Mouse (Mus musculus): ENCODE results near the gene Top1.
"Not testable (repeated sequence)": the region's sequence is repeated elsewhere in the genome, so short reads cannot be mapped to it uniquely, and the experiment has no call there.

Top1 gene

DNA sequence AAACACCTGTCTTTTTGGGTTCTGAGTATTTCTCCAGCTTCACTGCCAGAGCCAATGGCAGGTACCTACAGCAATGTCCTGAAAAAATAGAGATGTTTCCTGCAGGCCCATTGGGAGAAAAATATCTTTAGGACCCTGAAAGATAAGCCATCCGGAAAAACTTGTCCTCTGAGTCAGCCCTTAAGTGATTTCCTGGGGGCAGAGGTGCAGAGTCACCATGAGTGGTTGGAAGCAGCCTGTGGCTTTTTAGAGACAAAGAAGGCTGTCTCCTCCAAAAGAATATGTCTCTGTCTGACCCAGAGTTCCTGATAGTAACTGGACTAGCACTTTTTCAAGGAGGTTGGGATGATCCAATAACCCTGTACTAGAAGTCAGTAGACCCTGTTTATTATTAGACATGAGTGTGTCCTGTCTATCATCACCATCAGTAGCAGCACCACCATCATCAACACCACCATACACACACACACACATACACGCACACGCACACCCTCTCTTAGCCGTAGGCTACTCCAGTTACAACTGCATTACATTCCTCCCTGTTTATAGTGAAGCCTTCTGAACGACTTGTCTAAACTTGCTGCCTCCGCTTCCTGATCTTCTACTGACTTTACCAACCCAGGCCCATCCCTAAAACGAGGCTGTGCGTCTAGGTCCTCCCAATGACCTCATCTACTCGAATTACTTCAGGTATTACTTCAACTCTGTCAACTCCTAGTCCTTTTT, 14.7 kb upstream of the Top1 start:
- peak; percentile 70 for DNase-seq

DNA sequence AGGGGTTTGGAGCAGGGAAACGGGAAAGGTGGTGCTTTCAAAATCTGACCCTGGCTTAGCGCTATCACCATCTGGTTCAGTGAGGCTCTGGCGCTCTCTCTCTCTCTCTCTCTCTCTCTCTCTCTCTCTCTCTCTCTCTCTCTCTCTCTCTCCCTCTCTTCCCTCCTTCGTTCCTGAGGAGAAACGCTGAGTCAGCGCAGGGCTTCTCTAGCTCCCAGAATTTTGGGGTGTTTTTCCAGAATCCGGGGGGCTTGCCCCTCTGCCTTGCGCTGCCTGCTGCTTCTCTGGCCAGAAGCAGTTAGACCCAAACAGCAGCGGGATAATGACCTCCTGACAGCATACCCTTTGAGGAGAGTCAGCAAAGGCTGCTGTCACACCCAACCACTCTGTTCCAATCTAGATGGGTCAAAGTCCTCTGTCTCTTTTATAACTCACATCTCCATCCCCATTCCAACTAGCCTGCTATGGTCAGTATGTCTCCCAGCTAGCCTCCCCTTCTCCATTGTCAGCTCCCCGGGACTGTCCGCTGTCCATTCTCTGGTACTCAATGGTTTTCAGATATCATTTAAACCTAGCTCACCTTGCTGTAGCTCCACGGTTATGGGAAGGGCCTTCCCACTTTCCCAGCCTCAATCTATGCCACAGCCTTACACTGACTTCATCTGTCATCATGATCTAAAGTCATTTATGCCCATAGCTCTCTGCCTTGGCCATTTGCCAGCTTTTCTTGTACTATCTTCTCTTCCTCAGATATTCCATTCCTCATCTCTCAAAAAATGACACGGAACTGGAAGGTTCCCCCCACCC, 5.6 kb upstream of the Top1 start:
- no peak for DNase-seq

DNA sequence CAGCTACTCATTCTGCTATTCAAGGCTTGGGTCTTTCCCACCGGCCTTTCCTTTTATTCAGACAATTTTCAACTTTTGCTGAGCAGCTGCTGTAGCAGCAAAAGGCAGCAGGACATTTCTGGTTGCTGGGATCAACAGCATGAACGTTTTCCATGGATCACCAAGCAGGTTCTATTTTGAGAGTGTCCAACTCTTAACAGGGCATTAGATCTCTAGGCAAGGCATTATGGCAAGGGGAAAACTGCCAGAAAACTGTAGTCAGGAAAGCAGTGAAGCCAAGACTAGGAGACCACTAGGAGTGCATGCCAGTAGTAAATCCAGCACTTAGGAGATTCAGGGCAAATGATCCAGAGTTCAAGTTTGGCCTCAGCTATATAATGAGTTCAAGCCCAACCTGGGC, 4.5 kb upstream of the Top1 start:
- DNase-seq: no peak

DNA sequence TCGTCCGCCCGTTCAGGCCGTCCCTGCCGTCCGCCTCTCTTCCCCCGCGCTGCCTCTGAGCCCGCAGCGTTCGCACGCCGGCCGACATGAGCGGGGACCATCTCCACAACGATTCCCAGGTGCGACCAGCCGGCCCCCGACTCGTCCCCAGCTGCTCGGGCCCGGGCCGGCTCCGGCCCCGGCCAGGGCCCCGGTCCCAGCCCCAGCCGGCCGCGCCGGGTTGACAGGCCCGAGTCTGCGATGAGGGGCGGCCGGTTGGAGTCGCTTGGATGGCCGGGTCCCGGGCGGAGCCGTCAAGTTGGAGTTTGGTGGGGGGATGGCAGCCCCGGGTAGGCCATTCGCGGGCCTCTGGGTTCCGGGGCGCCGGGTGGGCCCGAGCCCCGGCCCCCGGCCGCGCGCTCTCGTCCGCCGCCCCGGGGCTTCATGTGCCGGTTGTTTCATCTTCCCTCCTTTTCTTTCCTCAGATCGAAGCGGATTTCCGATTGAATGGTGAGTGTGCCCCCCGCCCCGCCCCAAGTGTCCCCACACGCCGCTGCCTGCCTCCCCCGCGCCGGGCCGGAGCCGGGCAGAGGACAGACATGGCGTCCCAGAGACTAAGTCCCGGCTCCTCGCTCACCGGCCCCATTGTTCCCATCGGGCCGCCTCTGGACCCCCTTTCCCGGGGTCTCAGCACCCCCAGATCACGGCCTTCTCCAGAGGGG, 606 bp downstream of the Top1 start:
- DNase-seq: peak; percentile 97

DNA sequence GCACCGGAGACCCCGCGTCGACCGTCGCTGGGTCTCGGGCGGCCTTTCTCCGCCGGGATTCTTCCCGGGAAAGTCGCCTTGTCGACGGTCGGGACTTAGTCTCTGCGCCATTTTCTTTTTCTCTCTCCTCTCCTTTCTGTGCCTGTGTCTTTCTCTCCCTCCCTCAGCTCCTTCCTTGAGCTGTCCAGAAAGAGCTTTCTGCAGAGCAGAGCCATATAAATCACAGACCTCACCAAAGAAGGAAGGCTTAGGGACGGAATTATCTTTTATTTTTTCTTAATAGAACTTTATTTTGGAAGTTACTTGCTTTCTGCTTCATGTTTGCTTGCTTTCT, 1.1 kb downstream of the Top1 start:
- no peak for DNase-seq

DNA sequence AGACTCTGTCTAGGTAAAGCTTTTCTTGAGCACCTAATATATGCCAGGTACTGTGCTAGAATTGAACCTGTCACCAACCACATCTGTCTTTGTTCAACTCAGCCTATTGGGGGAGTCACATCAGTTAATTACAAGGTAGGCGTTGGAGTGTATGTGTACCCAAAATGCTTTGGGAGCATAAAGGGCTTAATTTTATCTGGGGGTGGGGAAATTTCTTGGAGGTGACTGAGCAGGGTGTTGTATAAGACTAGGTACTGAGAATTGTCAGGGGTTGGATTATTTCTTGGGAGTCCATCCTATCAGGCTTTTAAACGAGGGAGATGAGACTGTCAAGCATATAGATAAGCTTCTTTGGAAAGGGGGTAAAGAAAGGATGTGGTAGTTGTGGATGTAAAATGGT, 2.4 kb downstream of the Top1 start:
- no peak for DNase-seq

DNA sequence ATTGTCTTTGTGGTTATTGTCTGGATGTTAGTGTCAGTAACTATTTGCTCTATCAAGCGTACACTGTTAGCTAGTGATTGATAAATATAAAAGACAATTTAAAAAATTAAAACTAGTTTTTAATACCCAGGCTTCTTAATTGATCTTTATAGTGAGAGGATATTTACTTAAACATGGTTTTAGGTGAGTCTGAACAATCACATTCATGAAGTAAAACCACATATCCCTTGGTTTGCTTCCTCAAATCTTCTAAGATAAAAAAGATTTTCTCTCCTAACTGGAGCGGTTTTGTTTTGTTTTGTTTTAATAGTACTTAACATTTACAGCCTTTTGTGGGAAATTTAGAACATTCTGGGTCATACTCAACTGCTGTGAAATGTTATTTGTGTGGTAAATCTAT, 3.4 kb downstream of the Top1 start:
- DNase-seq: no peak

DNA sequence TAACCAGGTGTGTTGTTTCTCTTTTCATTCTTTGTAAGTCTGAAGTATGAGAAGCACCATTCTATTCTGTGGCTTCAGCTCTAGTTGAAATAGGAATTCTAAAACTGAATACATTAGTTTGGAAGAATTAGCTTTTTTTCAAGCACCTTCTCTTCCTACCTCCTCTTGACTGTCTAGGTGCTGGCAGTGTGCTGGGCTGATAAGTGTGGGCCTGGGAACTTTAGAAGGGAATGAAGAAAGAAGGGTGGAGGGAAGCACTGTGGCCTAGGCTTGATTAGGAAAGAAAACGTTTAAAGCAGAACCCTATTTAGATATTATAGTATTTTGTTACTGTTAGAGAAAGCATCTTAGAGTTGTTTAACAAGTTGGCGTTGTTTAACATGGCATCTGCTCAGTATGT, 5.5 kb downstream of the Top1 start:
- no peak for DNase-seq

DNA sequence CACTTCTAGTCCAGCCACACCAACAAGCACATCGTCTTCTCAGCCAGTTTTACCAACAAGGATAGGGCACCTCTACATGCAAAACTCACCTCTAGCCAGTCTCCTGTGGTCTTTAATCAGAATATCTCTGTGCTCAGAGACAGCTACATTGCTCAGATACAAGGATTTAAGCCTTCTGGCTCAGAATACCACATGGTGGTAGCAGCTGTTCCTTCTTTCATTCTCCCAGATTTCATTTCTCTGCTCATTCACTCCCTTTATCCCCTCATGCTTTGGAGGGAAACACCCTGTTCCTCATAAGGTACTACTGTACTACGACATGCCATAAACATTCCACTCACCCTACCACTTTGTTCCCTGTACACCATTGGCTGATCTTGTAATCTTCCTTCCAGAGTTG, 7.5 kb downstream of the Top1 start:
- no peak for DNase-seq

DNA sequence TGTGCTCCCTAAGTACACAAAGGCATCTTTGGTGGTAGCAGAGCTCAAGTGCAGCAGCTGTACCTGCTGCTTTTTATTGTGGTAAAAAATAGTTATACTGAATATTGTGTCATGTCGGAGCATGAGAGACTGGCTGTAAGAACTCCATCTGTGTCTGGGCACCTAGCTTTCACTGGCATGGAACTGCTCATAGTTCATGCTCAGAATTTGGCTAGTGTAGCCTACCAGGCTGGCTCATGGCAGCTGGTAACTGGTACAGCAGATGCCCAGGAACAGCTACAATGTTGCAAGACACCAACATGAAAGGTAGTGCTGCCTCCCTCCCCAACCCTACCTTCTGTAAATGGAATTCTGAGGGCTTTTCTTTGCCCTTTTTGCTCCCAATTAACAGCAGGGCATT, 9.9 kb downstream of the Top1 start:
- DNase-seq: no peak

DNA sequence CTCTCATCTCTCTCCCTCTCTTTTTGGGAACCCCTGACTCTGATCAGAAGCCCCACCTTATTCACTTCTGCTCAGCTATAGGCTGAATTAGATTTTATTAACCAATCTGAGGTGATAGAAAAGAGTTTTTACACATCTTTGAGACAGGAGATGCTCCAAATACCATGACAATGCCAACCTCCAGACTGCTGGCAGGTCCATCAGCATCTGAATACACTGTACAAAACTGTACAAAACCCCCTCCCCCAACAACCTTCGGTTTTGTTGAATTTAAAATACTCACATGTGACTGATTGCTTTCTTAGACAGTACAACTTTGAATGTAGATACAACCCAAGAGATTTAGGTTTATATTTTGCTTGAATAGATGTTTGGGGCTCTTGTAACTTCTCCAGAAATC, 10.5 kb downstream of the Top1 start:
- no peak for DNase-seq

DNA sequence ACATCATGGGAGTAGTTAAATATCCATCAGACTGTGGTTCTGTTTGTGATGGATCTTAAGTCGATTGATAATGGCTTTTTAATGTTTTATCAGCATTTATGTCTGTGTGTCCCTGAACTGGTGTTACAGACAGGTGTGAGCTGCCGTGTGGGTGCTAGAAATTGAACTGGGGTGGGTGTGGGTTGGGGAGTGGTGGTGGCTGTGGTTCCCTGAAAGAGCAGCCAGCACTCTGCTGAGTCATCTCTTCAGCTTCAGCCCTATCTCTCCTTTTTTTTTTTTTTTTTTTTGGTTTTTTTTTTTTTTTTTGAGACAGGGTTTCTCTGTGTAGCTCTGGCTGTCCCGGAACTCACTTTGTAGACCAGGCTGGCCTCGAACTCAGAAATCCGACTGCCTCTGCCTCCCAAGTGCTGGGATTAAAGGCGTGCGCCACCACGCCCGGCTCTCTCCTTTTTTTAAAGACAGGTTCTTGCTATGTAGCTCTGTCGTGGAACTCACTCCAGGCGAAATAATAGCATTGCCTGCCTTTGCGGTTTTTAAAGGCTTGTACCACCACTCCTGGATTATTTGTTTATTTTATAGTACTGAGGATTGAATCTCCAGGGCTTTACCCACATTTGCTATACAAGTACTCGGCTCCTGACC, 12.2 kb downstream of the Top1 start:
- DNase-seq: peak; percentile 51

DNA sequence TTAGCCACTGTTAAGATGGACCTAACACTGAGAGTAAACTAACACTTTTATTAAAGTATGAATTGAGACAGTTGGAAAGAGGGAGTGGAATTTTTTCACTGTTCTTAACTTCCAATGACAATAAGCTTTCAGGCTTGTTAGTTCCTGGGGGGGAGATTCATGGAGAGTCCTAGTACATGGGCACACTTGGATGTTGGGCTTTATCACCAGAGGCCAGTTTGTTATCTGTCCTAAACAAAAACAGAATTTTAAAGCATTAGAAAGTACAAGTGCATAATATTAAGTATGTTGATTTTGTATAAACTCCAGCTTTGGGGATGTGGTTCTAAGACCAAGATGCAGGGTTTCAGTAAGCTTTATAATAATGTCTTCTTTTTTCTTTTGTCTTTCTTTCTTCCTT, 13.1 kb downstream of the Top1 start:
- DNase-seq: no peak

DNA sequence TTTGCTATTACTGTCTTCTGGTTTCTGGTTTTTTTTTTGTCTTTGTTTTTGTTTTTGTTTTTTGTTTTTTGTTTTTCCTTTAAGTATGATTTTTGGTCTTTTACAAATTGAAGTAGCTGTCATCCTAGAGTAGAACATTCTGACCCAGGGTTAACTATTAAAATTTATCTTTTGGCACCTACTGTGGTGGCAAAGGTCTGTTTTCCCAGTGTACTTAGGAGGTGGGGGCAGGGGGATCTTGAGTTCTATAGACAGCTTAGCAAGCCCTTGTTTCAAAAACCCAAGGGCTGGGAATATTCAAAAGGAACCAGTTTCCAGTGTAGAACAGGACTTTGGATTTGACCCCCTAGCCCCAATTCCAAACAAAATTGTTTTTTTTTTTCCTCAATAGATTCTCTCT, 18.7 kb downstream of the Top1 start:
- no peak for DNase-seq

DNA sequence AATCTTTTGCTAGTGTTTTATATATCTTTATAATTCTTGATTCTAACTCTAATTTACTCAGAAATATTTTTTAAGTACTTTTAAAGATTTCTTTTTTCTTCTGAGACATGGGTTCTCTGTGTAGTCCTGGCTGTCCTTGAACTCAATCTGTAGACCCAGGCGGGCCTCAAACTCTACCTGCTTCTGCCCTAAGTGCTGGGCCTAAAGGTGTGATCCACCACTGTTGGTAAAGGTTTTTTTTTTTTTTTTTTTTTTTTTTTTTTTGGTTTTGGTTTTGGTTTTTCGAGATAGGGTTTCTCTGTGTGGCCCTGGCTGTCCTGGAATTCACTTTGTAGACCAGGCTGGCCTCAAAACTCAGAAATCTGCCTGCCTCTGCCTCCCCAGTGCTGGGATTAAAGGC, 19.3 kb downstream of the Top1 start:
- not testable (repeated sequence) for DNase-seq

DNA sequence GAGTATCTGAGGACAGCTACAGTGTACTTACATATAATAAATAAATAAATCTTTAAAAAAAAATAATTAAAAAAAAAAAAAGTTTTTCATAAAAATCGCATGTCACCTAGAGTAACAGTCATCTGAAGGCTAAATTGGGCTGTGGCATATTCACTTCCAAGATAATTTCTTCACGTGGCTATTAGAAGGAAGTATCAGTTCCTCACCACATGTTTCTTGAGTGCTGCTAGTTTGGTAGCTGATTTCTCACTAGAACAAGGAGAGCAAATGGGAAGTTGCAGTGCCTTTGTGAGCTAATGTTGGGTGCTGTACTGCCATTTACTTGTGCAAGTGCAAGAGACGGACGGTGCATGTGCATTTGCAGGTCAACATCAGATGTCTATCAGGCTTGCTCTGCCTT, 21.6 kb downstream of the Top1 start:
- peak; percentile 88 for DNase-seq

DNA sequence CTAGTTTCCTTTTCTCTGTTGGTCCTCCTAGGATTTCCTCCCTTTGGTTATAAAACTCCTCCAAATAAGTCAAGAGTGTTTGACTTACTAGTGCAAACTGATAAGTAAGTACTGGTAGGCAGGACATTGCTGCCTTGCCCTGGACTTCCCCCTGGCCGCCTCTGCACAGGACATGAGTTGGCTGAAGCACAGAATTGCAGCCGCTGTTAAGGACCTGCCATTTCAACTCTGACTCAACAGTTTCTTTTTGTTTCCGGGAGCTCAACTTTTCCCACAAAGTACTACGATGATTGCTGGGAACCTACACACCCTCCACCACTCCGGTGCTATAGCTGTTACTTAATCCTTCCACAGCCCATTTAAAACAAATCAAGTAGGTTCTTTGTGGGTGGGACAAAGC, 54.6 kb downstream of the Top1 start:
- DNase-seq: peak; percentile 98

DNA sequence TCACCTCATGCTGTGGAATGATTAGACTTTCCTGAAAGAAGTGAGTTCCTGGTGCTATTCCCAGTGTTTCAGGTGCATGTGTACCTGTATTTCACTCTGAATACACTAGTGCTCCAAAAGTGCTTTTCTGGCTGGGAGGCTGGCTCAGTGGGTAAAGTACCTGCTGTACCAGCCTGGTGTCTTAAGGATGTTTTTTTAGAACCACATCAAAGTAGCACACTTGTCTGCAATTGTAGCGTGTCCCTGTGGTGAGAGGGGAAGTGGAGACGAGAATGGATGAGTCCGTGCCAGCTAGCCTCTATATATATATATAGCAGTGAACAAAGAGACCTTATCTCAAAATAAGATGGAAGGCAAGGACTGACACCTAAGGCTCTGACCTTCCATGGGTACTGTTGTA, 55.9 kb downstream of the Top1 start:
- peak; percentile 73 for DNase-seq

DNA sequence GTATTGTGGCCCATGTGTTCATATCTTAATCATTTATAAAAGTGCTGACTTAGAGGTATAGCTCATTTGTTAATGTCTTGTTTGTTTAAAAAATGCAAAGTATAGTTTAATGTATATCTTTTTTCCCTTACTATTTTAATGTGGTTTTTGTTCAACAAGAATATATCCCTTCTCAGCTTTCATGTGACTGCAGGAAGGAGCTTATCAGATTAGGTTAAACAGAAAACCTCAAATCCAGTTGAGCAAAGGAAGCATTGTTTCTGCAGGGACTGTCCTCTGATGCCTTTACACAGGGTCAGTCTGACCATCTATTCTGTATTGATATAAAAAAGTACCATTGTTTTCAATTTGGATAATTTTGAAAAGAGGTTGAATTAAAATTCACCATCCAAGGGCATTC, 57.1 kb downstream of the Top1 start:
- no peak for DNase-seq

DNA sequence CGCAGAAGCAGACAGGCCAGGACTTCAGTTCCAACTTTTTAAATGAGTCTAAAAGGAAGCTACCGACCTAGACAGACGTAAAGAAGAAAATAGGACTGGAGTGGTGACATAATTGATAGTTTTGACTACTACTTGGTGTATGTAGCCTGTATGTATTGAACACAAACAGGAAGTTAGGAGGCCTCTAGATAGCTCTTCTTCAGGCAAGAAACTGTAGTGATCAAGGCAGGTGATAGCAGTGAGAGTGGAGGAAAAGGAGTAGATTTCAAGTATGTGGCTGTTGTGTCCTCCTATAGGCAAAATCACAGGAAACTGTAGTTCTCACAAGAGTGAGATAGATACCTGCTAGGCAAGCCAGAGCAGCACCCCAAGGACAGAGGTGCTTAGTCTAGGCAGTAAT, 62.0 kb downstream of the Top1 start:
- no peak for DNase-seq

DNA sequence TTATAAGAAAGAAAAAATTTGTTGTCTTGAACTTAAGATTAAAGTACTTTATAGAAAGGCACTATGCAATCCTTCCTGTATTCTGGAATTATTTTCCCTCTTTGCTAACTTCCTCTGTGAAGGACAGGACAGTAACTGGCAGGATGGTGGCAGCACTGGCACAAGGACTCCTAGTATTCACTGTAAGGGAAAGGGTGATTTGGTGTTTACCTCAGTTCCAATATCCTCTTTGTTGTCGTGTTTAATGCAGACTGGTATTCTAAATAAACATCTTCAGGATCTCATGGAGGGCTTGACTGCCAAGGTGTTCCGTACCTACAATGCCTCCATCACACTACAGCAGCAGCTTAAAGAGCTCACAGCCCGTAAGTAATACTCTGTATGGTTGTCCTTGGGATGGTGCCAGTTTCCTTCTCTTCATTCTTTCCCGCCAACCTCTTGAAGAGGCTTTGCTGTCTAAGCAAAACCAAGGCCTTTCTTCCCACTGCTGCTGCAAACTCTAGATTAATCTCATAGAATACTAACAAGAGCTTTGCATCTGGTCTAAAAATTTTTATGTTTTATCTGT, 69.9 kb downstream of the Top1 start:
- DNase-seq: peak; percentile 51

DNA sequence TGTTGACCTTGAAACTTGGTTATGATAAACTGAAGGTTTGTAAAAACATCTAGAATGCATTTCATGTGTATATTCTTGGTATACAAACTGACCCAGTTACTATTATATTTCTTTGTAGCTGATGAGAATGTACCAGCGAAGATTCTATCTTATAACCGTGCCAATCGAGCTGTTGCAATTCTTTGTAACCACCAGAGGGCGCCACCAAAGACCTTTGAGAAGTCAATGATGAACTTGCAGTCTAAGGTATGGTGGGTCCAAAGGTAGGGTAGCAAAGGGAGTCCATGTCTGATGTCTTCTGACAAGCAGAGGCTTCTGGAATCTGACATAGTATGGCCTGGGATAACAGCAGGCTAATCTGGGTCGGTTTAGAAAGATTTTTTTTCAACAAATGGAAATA, 71.6 kb downstream of the Top1 start:
- DNase-seq: peak; percentile 84

DNA sequence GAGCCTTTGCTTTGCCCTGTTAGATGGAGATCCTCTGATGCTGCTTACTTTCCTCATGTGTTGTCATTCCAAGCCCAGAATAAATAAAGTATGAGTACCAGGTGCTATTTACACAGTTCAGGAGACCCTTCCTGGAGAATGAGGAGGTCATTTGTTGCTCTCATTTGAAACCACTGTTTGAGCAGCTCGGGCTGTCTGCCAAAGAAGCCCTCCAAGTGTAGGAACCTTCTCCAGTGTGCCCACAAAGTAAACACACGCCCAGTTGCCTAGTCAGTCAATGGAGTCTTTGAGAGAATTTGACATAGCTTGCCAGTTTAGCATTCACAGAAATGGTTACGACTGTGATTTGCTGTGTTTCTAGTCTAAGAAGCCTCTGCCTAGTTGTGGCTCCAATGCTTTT, 73.1 kb downstream of the Top1 start:
- peak; percentile 78 for DNase-seq
